Mouse (Mus musculus): Measurements from ENCODE around the gene Cd244a.

DNA sequence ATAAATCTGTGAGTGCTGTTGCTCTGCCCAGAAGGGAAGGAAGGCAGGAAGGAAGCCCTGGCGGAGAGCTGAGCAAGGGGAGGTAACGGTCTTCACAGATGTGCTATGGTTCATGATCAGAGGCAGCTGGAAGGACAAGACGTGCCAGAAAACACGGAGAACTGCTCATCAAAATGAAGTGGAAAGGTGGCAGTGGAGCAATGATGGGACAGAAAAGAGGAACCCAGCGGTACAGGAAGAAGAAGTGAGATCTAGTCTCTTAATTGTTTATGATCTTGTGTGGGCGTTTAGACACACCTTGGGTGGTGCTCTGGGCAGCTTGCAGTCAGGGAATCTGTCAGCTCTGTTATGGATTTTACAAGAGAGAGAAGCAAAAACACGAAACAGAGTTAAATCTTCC is 7.7 kb upstream of the Cd244a start:
- no peak for TF ChIP-seq CTCF (IDR thresholded peaks at IDR 0.05; ENCODE audit: borderline replicate concordance, extremely low read depth, insufficient read depth, insufficient read length)
- TF ChIP-seq POLR2A (IDR thresholded peaks at IDR 0.05; ENCODE audit: borderline replicate concordance, extremely low read depth, insufficient read depth, insufficient read length, poor library complexity, severe bottlenecking): no peak

Measured in brain, embryonic 14.5 days (tissue).